Mouse (Mus musculus) frontal cortex, adult 2 months (tissue): ENCODE measurements around the gene Caprin1. TPM values are rescaled to one million over a fixed set of nuclear protein-coding genes. Genes with fewer than 3 reads are reported as not detected.

ENCODE experiments used
- DNase-seq, 2 experiments: peaks; one replicate each; pipeline ENCODE4 v3.0.0; 2022; ENCODE audit warnings: low spot score in 1 of 2; ENCODE audit errors: extremely low spot score in 1 of 2
- polyA plus RNA-seq: library from polyadenylated mRNA; depleted of rRNA; stranded (reverse); fragments of >200 nt; gene quantifications from 2 replicates; pipeline ENCODE4 v1.2.3, GENCODE M21; 2012; rRNA removed

Gene Caprin1
- 160 and 174 TPM in 2 replicates for polyA plus RNA-seq

GRCm38 (mm10) chr2:103797491-103798009 is at the start of gene Caprin1:
Gene Caprin1, minus strand, starts transcription at chr2:103797649.
- DNase-seq = peak; percentile 87 to 93

GRCm38 (mm10) chr2:103846875-103847274 is 49.4 kb upstream of the Caprin1 start:
- DNase-seq = no peak

- no peak for DNase-seq
Observed at GRCm38 (mm10) chr2:103846271-103846670, 48.8 kb upstream of the Caprin1 start.

GRCm38 (mm10) chr2:103844016-103844415 is 46.6 kb upstream of the Caprin1 start:
- DNase-seq = no peak

GRCm38 (mm10) chr2:103843321-103843720 is 45.9 kb upstream of the Caprin1 start:
- DNase-seq = no peak

GRCm38 (mm10) chr2:103842299-103842698 is 44.9 kb upstream of the Caprin1 start:
- no peak for DNase-seq

- no peak for DNase-seq
Observed at GRCm38 (mm10) chr2:103838483-103838882, 41.0 kb upstream of the Caprin1 start.

GRCm38 (mm10) chr2:103837166-103837565 is 39.7 kb upstream of the Caprin1 start:
- no peak for DNase-seq

- DNase-seq = no peak
Observed at GRCm38 (mm10) chr2:103835614-103836395, 38.4 kb upstream of the Caprin1 start.

GRCm38 (mm10) chr2:103833816-103834445 is 36.5 kb upstream of the Caprin1 start:
- no peak for DNase-seq

- DNase-seq = no peak
Observed at GRCm38 (mm10) chr2:103832899-103833298, 35.5 kb upstream of the Caprin1 start.

GRCm38 (mm10) chr2:103828900-103829299 is 31.5 kb upstream of the Caprin1 start:
- DNase-seq = no peak

GRCm38 (mm10) chr2:103824916-103825315 is 27.5 kb upstream of the Caprin1 start:
- no peak for DNase-seq

GRCm38 (mm10) chr2:103822560-103822959 is 25.1 kb upstream of the Caprin1 start:
- no peak for DNase-seq

GRCm38 (mm10) chr2:103817145-103817895 is 19.9 kb upstream of the Caprin1 start:
- DNase-seq = no peak

GRCm38 (mm10) chr2:103815976-103816375 is 18.5 kb upstream of the Caprin1 start:
- DNase-seq = no peak

GRCm38 (mm10) chr2:103811465-103812191 is 14.2 kb upstream of the Caprin1 start:
- DNase-seq = no peak

GRCm38 (mm10) chr2:103810412-103810811 is 13.0 kb upstream of the Caprin1 start:
- DNase-seq = no peak

- no peak for DNase-seq
Observed at GRCm38 (mm10) chr2:103808466-103808865, 11.0 kb upstream of the Caprin1 start.

GRCm38 (mm10) chr2:103803770-103804530 is 6.5 kb upstream of the Caprin1 start:
- no peak for DNase-seq
